Mouse (Mus musculus) spleen, embryonic (tissue): ENCODE data around the gene Ripor2.

ENCODE experiments used
- CTCF ChIA-PET: fragments of 350-600 bp; sonication (Branson Sonifier 250); formaldehyde crosslinking; loops from one replicate; lab custom pipeline; 2022; lab: Charles Lee

Gene Ripor2

DNA sequence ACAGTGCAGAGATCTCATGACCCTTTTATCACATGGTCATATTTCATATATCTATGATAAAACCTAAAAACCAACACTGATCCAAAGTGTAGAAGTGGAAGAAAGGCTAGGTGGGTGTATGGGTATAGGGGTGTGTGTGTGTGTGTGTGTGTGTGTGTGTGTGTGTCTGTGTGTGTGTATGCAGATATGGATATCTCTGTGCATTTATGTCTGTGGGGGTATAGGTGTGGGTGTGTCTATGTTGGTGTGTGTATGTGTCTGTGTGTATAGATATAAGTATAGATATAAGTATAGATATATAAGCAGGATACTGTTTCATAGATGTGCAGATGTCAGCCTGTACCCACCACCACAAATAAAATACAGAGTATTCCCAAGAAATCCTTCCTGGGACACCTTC, 3.7 kb upstream of the Ripor2 start:
- CTCF ChIA-PET: no interaction called here

DNA sequence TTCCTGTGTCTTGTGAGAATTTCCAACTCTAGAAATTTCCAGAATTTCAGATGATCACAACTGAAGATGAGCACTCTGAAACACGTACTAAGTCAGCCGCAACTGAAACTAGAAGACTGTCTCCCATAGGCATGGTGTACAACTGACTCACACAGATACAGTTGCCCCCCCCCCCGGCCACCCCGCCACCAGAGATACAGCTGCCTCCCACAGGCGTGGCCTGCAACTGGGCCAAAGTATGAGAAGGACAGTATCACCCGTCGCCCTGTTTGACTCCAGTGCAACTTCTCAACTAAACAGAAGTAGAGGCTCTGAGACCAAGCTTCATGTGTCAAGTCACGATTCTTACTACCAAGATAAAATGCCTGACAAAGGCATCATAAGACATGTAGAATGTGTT, 1.2 kb upstream of the Ripor2 start:
- CTCF ChIA-PET: interaction anchor here (0.6 kb wide), 2 partner anchors 26 to 162 kb away, joined by 4 to 14 read pairs; no protein-coding TSS in a partner anchor

DNA sequence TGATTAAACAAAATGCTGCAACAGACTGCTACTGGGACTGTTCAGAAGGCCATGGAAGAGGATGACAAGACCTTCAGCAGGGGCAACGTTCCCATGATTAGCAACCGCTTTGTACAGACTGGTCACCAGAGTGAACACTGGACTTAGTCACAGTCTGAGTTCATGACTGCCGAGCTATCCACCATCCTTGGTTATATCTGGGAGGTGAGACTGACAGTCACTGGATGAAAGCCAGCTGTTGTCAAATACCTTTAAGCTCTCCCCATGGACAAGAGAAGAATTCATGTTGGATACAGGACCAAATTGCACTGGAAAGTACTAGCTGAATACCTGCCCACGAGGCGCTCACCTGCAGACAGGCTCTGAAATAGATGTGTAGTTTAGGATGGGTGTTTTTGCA, 2.4 kb downstream of the Ripor2 start:
- CTCF ChIA-PET: interaction anchor here (1.0 to 1.1 kb wide), 2 partner anchors 11 to 14 kb away, joined by 3 read pairs; no protein-coding TSS in a partner anchor

DNA sequence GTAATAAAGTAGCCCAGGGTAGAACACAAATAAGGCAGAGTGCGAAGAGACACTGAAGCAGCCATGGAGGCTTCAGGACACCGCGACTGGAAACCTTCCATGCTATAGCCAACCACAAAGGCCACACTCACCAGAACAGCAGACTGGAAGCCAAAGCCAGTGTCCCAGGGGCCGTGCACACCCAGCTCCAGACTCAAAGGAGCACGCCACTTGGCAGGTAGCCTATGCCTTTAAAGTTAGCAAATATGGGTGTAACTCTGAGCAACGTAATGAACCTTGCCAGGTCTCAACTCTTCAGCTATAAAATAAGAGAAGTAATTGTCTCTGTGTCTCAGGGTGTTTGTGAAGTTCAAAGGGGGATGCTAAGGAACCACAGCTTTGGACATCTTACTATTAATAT, 2.9 kb downstream of the Ripor2 start:
- CTCF ChIA-PET: interaction anchor here (1.0 kb wide), 1 partner anchor 11 kb away, joined by 3 read pairs; no protein-coding TSS in a partner anchor

DNA sequence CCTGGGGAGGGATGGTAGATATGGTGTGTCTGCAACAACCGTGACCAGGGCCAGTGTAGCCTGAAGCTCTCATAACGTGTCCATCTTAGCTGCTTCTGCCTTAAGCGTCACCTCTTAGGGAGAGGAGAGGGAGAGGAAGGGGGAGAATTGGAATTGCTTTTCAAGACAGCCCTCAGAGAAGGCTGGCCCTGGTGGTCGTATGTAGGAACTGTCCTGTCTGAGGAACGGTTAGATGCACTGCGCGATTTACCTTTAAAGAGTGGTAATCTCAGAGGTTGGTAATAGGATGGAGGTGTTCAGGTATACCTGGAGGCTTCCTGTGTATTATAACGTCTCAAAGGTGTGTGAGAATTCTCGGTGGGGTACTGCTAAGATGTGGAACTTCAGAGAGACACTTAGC, 3.4 kb downstream of the Ripor2 start:
- CTCF ChIA-PET: no interaction called here

DNA sequence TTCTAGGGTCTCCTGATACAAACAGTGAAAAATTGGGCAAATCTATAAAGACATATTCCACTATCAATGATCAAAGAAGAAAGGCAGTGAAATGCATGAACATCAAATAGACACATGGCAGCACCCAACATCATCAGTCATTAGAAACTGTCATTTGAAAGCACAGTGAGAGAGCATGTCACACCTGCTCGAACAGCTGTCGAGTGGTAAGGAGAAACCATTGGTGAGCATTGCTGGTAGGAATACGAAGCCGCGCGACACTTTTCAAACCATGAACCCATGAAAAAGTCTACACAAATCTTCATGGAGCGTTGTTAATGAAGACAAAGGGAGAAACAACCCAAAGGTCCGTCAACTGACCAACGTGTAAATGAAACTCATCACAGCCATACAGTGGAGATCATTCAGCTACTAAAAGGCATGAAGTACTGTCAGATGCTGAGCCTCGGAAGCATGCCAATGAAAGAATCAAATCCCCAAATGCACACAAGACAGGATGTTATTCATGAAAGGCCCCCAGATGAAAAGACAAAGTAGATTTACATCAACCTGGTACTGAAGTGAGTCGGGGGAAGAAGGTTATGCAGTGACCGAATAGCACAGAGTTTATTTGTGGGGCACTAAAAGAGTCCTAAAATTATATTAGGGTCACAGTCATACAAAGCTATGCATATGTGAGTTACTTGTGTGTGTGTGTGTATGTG, 5.4 kb downstream of the Ripor2 start:
- CTCF ChIA-PET: no interaction called here

DNA sequence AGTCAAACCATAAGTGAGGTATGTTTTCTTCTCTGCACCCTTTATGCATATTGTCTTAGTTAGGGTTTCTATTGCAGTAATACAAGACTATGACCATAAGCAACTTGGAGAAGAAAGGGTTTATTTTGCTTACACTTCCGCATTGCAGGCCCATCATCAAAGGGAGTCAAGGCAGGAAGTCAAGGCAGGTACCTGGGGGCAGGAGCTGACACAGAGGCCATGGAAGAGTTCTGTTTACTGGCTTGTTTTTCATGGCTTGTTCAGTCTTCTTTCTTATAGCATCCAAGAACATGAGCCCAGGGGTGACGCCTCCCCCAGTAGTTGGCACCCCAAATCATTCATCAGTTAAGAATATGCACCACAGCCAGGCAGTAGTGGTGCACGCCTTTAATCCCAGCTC, 6.6 kb downstream of the Ripor2 start:
- CTCF ChIA-PET: no interaction called here

DNA sequence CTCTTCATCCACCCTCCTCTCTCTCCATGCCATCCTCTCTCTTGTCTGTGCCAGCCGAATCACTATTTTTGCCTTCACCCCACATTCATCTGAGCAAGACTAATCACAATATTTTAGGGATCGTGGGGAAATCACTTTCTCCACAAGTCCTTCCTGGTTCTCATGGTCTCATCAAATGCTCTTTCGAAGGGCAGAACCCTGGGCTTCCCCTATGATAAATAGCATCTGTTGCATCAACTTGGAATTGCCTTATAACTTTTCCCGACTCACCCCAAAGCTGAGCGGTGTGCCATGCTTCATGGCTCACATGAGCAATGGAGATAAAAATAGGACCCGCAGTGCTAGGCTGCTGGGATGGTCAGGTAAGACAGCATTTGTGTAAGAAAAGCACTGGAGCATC, 9.7 kb downstream of the Ripor2 start:
- CTCF ChIA-PET: no interaction called here

DNA sequence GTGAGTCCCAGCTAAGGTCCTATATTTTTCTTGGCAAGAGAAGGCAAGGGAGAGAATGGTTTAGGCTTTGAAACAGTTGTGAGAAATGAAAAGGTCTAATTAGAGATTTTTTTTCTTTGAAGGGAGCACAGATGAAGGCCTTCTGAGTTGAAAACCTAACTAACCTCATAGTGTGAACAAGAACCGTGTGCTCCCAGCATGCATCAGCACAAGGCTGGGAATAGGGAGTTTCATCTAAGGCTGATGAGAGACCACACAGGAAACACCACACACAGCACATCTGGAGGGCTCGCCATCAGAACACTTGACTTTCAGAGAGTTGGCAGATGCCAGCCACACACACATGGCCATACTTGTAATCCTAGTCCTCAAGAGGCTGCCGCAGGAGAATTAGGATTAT, 12.3 kb downstream of the Ripor2 start:
- CTCF ChIA-PET: no interaction called here

DNA sequence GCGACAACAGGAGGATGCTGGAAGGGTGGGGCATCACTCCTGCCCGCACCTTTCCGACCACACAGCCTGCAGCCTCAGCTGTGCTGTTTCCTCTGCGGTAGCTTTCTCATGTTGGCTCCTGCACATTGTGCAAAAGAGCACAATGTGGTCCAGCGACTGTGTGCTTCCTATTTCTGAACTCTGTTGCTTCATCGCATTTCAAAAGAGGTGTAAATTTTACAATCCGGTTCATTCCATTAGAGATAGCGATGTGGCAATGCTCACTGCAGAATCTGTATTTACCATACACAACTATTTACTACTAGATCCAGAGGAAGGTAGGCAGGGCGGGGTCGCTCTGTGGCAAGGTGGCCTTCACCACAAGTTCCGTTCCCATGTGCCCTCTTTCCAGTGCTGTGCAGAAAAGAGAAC, 17.6 kb downstream of the Ripor2 start:
- CTCF ChIA-PET: interaction anchor here (1.0 kb wide), 1 partner anchor 41 kb away, joined by 4 read pairs; no protein-coding TSS in a partner anchor

DNA sequence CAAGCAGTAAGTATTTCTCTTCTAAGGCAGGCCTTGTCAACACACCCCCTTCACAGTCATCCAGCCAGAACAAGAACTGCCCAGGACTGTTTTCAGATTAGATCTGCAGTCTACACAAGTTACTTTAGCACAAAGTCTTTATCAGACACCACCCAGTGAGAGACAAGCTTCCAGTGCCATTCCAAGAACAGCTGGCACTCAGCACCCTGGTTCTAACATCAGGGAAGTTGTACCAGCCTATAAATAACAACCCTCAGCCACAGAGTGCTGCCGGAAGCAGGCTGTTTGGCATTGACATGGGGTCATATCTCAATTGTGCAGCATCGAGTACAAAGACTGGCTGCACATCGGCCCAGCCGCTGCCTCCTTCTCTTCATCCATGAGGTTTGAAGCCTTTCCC, 21.0 kb downstream of the Ripor2 start:
- CTCF ChIA-PET: interaction anchor here (0.7 to 1.1 kb wide), 2 partner anchors 18 to 269 kb away, joined by 4 to 5 read pairs; no protein-coding TSS in a partner anchor

DNA sequence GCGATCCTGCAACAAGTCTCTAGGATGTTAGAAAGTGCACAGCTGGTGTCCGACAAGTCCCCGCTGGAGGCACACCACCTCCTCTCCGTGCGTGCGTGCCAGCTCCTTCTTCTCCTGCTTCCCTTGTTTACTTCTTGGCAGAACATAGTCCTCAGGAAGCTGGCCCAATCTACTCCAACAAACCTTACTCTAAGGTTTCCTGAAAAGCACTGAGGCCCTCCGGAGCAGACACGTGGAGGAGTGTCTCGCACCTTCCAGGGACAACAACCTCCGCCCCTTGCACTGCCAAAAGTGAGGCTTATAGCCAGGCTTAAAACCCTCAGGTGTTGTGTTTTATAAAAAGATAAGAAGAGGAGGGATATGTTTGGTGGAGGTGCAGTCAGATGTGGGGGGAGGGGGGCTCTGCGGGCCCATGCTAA, 21.6 kb downstream of the Ripor2 start:
- CTCF ChIA-PET: interaction anchor here (0.6 to 1.1 kb wide), 5 partner anchors 17 to 270 kb away, joined by 3 to 11 read pairs (median 5); no protein-coding TSS in a partner anchor

DNA sequence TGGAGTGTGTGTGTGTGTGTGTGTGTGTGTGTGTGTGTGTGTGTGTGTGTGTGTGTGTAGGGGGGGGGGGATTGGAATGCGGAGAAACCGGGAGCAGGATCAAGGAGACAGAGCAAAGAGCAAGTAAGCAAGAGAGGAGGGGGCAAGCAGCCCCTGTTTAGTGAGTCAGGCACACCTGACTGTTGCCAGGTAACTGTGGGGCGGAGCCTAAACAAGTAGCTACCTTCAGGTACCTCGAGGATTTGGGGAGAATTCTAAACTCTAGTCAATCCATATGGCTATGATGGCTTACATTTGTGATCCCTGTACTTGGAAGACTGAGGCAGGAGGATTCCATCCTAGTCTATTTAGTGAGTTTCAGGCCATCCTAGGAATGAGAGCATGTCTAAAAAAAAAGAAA, 22.1 kb downstream of the Ripor2 start:
- CTCF ChIA-PET: interaction anchor here (0.7 to 1.1 kb wide), 2 partner anchors 10 to 16 kb away, joined by 4 to 10 read pairs; no protein-coding TSS in a partner anchor

DNA sequence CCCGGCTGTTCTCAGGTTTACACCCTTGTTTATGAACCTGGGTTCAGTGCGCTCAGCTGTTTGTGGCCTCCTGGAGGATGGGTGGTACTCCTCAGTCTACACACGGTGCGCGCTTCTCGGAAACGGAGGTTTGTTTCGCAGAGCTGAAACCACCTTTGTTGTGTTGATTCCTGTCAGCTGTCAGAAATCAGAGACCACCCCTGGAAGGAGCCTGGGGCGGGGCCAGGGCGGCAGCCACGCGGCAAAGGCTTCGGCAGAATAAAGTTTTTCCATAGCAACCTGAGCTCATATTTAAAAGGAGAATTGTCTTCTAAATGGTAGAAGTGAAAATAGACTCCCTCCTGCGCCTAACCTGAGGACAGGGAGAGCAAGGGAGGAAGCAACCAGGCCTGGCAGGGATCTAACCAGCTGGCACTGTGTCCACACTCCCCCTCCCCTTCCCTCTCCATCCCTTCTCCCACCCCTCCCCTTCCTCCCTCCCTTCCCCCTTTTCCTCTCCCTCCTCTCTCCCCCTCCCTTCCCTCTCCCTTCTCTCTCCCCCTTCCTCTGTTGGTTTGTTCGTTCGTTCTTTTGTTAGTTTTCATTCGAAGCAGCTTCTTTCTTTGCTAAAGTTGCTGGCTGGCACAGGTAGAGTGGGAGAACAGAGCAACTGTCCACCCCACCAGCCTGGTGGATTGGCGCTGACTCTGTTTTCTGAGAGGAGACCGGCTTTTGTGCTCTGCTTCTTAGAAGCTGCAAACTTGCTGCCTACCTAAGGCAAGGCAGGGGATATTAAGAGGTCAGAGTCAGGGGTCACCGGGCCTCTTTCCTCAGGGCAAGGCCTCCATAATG, 23.0 kb downstream of the Ripor2 start:
- CTCF ChIA-PET: interaction anchor here (0.5 to 1.2 kb wide), 6 partner anchors 9 to 50 kb away, joined by 3 to 17 read pairs (median 4); no protein-coding TSS in a partner anchor

DNA sequence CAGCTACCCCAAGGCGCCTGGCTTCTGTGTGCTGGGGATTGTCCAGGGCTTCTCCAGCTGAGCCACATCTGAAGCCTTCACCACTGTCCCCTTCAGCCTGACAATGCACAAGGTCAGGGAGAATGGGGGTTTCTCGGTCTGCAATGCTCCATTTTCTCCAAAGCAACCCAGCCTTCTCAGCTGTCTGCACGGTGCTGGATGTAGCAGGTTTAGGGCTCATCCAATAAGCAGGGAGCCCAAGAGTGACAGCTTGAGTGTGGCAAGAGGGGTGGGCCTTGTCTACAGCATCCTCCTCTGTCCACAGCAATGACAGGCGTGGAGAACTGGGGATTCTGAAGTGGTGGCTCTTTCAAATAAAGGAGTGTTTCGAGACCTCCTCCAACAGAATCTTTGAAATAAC, 23.8 kb downstream of the Ripor2 start:
- CTCF ChIA-PET: interaction anchor here (0.5 to 1.2 kb wide), 3 partner anchors 9 to 27 kb away, joined by 3 to 17 read pairs (median 3); no protein-coding TSS in a partner anchor

DNA sequence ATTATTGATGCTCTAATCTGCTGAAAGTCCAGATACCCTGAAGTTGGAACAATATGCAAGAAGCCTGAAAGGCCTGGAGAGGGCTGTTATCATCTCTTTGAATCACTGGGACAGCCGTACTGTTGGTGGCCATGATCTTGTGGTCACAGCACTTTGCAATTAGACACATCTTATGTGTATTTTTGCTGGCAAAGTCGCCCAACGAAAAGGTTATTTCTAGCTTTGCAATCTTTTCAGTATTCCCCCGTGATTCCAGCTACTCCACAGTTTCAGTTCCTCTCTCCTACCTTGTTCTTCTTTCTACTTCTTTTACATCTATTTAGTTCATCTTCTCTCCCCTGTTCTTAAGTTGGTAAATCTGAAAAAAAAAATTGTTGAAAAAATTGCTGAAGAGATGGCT, 26.0 kb downstream of the Ripor2 start:
- CTCF ChIA-PET: interaction anchor here (0.7 kb wide), 1 partner anchor 71 kb away, joined by 4 read pairs; no protein-coding TSS in a partner anchor

DNA sequence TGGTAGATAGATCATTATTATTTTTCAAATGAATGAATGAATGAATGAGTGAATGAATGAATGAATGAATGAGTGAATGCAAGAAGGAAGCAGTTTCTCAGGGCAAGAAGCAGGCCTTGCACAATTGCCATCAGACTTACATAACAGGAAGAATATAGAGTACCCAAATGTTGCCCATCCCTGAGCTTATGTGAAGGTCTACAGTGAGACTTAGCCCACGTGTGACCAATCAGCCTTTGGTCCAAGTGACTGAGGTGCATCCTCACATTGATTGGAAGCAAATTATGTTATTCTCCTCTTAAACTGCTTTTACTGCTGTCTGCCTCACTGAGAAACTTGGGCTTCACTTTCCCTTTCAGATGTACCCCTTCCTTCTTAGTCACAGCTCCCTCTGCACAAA, 26.7 kb downstream of the Ripor2 start:
- CTCF ChIA-PET: no interaction called here

DNA sequence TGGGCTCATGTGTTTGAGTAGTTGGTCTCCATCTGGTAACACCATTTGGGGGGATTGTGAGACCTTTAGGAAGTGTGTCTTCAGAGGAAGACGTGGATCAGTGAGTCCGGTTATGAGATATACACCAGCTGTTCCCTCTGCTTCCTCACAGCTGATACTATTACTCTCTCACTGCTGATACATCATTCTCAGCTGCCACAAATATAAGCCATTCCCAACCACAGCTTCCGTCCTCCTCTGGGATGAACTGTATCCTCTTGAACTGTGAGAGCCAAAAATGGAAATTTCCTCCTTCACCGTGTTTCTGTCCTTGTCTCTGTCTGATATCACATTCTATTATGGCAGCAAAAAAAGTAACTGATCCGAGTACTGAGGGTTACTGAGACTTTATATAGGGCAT, 28.9 kb downstream of the Ripor2 start:
- CTCF ChIA-PET: no interaction called here

DNA sequence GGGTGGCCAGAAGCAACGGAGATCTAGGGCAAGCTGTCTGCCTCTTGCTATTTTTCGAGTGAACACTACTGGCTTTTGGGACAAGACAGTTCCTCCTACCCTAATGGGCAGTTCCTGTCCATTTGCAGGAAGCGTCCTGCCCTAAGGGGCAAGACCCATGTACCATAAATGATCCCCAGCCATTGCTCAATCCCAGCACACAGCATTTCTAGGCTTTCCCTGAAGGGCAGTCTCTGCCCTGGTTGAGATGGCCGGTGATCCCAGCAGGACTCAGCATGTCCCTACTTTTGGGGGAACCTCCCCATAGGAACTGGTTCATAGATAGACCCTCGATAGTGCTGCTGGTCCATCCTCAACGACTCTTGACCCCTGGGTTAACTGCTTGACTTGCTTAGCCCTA, 31.0 kb downstream of the Ripor2 start:
- CTCF ChIA-PET: interaction anchor here (0.6 to 0.7 kb wide), 3 partner anchors 110 to 252 kb away, joined by 3 to 4 read pairs (median 3); no protein-coding TSS in a partner anchor

DNA sequence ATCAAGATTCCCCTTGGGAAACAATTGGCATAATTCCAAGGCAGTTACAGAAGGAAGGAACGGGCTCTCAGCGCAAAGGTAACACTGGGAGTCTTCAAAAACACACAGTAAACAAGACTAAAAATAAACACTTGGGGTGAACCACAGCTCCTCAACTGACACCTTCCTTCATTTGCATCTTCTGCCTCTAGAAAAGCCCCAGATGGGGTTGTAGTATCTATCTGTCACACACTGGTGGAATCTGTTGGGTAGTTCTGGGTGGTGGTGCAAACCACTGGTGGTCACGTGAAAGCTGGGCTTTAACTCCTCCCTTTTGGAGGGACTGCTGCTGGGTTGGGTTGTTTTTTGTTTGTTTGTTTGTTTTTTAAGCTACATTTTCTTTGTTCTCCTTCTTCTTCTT, 31.4 kb downstream of the Ripor2 start:
- CTCF ChIA-PET: interaction anchor here (0.6 to 0.7 kb wide), 3 partner anchors 111 to 253 kb away, joined by 3 to 4 read pairs (median 3); no protein-coding TSS in a partner anchor

DNA sequence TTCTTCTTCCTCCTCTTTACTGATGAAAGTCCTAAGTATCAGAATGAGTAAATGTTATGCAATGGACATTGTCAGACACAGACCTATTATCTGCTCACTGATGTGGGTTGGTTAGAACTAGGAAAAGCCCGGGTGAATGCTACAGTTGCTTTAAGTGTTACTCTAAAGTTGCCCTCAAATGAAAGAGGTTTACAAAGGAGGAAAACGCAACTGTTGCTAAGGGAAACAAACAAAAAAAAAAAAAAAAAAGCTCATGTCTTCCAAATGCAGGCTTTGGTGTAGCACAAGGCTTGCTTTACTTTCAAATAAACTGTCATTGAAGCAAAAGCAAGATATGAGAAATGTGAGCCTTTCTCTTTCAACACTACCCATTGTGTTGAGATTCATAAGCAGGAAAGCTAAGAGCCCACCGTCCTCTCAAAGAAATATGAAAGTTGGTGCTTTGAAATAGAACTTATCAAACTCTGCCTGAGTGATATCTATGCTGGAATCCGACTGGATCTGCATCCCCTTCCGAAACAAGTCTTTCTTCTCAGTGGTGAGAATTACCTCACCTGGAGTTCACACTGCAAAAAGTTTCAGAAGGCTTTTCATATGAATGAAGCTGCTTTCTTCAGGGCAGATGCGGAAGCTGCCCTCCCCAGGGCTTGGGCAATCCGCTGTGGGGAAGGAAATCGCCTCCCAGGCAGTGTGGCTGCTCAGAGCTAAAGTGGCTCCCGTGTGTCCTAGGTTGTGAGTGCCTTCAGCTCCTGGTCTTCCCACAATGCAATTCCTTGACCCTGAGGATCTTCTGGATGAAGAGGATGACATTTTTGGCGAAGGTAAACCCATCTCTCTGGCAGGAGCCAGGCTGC, 32.2 kb downstream of the Ripor2 start:
- CTCF ChIA-PET: interaction anchor here (0.6 to 1.3 kb wide), 6 partner anchors 9 to 253 kb away, joined by 3 to 10 read pairs (median 4); no protein-coding TSS in a partner anchor
